Mouse (Mus musculus) hindbrain, postnatal 0 days (tissue): ENCODE data around the gene Kctd4. TPM values are rescaled to one million over a fixed set of nuclear protein-coding genes. Genes with fewer than 3 reads are reported as not detected.
A peak's percentile ranks its signal among the peaks of the same experiment; 100 is the strongest.
"Not testable (repeated sequence)": the region's sequence is repeated elsewhere in the genome, so short reads cannot be mapped to it uniquely, and the experiment has no call there.

Experiments used
- ATAC-seq: fragments of 200-750 bp; cut with Nextera tagmentation; 2 replicates; pipeline ENCODE4 v1.8.0; 2017; ENCODE audit warnings: mild to moderate bottlenecking, moderate TSS enrichment, moderate library complexity
- DNase-seq: peaks from one replicate; pipeline ENCODE4 v3.0.0-alpha.2; 2015; ENCODE audit warnings: low spot score
- H3K27ac ChIP-seq: fragments of 300-500 bp; sonication (generic); 2 replicates; pipeline ENCODE4 v1.5.1; 2014; ENCODE audit warnings: mild to moderate bottlenecking
- H3K27me3 ChIP-seq: fragments of 300-500 bp; sonication (generic); 2 replicates; pipeline ENCODE4 v1.6.1; 2014; ENCODE audit warnings: low read length, mixed read lengths; ENCODE audit not compliant: insufficient read depth
- H3K36me3 ChIP-seq: fragments of 300-500 bp; sonication (generic); 2 replicates; pipeline ENCODE4 v1.6.1; 2014; ENCODE audit warnings: low read length, mixed read lengths; ENCODE audit not compliant: insufficient read depth
- H3K4me1 ChIP-seq: fragments of 300-500 bp; sonication (generic); 2 replicates; pipeline ENCODE4 v1.6.1; 2014; ENCODE audit warnings: antibody characterized with exemption, low read length, mixed read lengths; ENCODE audit not compliant: insufficient read depth
- H3K4me2 ChIP-seq: fragments of 300-500 bp; sonication (generic); 2 replicates; pipeline ENCODE4 v1.6.1; 2014; ENCODE audit warnings: low read depth, mild to moderate bottlenecking, low read length, moderate library complexity, mixed read lengths
- H3K4me3 ChIP-seq: fragments of 300-500 bp; sonication (generic); 2 replicates; pipeline ENCODE4 v1.5.1; 2014; ENCODE audit warnings: low read length
- H3K9ac ChIP-seq: fragments of 300-500 bp; sonication (generic); replicated peaks from 2 replicates; pipeline ENCODE4 v1.6.1; 2014; ENCODE audit warnings: mild to moderate bottlenecking, low read length, moderate library complexity, mixed read lengths
- H3K9me3 ChIP-seq: fragments of 300-500 bp; sonication (generic); 2 replicates; pipeline ENCODE4 v1.6.1; 2016; ENCODE audit warnings: low read length, mixed read lengths
- CTCF ChIP-seq: IDR thresholded peaks from 2 replicates; pipeline ENCODE4 v1.5.1; 2016; ENCODE audit warnings: antibody characterized with exemption, control low read depth, low read depth
- WGBS: fragments of 180-500 bp; shearing (Covaris S2); extraction: QIAGEN DNeasy Blood & Tissue Kit; methylation state at CpG from one replicate; pipeline ENCODE4 v1.1.7; 2014; 5-methylcytosine and 5-hydroxymethylcytosine counted together
- polyA plus RNA-seq: library from polyadenylated mRNA; unstranded; fragments of >200 nt; fragmentation: Nextera tagmentation; extraction: Ambion mirVana; gene quantifications from 2 replicates; pipeline ENCODE4 v1.2.1, GENCODE M21; 2015
- total RNA-seq: library from RNA; depleted of rRNA; stranded (reverse); fragments of >200 nt; gene quantifications from 2 replicates; pipeline ENCODE4 v1.2.3, GENCODE M21; 2014; rRNA removed

The Kctd4 gene
- 3.8 and 5.0 TPM in 2 replicates for total RNA-seq
- polyA plus RNA-seq = 6.0 and 7.0 TPM in 2 replicates

- H3K4me1 ChIP-seq = no peaks in the 10 kb centered on the region
- H3K9me3 ChIP-seq = no peaks in the 10 kb centered on the region
- H3K36me3 ChIP-seq = no peaks in the 10 kb centered on the region
- no peak within 1 kb of the TSS for H3K9ac ChIP-seq
- no peaks in the 10 kb centered on the region for H3K27me3 ChIP-seq
- H3K4me2 ChIP-seq = no peak within 1 kb of the TSS
- TF ChIP-seq CTCF = no peak
- DNase-seq = no peak
- WGBS = 86% methylated on average over 7 of the region's 7 CpGs
- H3K27ac ChIP-seq = no peak within 1 kb of the TSS
- no peak for ATAC-seq
- no peak within 1 kb of the TSS for H3K4me3 ChIP-seq
Measured at GRCm38 (mm10) chr14:75954766-75955165, at the start of gene Kctd4. TSS of gene Kctd4 (plus strand) at chr14:75955009.

DNA sequence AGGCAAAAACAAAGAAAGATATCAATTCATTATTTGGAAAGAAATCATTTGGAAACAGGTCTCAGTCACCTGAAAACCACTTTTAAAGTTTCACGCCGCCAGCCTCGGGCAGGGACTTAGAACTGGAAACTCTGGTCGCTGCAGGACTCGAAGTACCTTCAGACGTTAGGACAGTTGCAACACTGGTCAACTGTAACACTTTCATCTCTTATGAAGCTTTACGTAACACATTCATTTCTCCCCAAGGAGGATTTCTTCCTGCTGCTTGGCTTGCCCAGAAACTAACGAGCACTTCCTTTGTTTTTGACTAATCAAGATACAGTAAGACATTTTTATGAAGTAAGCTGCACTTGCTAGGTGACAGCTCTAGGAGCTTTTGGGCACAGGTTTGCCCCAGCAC lies 47.9 kb upstream of the Kctd4 start:
- no peak for ATAC-seq
- WGBS = 89% methylated on average over 8 of the region's 8 CpGs
- Histone ChIP-seq H3K27ac (no peak overlapping the region), H3K27me3 (no peaks in the 10 kb centered on the region), H3K4me3 (no peak overlapping the region), H3K4me1 (no peaks in the 10 kb centered on the region), H3K36me3 (no peaks in the 10 kb centered on the region), H3K9ac (no peak overlapping the region), H3K4me2 (no peak overlapping the region), H3K9me3 (no peaks in the 10 kb centered on the region)
- no peak for TF ChIP-seq CTCF
- no peak for DNase-seq

DNA sequence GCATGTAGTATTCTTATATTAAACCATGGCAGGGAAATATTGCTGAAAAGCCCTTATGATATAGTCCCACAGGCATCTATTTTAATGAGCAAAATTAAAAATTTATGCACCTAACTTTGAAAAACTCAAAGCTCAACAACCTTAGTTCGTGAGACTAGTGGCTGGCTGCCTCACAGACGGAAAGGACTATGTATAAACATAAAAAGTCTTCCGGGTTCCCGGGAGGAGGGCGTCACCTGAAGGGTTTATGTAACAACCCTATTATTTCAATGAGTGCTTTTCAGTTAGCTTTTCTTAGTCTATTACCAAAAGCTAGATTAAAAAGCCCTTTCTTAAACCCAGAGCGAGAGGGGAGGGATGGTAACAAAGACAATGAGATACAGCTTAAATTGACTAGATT lies 42.8 kb upstream of the Kctd4 start:
- no peak for ATAC-seq
- Histone ChIP-seq H3K27me3 (no peaks in the 10 kb centered on the region), H3K27ac (no peak overlapping the region), H3K9ac (no peak overlapping the region), H3K4me2 (no peak overlapping the region), H3K4me3 (no peak overlapping the region), H3K4me1 (no peaks in the 10 kb centered on the region), H3K36me3 (no peaks in the 10 kb centered on the region), H3K9me3 (no peaks in the 10 kb centered on the region)
- TF ChIP-seq CTCF = no peak
- 79% methylated on average over 6 of the region's 6 CpGs for WGBS
- DNase-seq = no peak

DNA sequence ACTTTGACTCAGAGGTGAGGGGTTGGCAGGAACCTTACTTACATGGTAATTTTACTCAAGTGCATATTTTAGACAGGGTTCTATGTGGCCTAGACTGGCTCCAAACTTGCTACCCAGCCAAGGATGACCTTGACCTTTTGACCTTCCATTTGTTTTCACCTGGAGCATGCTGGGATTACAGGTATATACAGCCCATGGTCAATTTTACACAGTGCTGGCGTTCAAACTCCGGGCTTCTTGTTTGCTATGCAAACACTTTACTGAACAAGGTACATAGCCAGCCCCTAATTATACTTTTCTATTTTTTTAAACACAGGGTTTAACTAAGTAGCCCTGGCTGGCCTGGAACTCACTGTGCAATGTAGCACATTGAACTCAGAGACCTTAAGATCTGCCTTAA lies 42.1 kb upstream of the Kctd4 start:
- no peaks in the 10 kb centered on the region for H3K4me1 ChIP-seq
- no peak overlapping the region for H3K4me3 ChIP-seq
- no peak for ATAC-seq
- WGBS = 90% methylated on average over 2 of the region's 2 CpGs
- TF ChIP-seq CTCF = no peak
- no peak overlapping the region for H3K4me2 ChIP-seq
- no peaks in the 10 kb centered on the region for H3K9me3 ChIP-seq
- H3K36me3 ChIP-seq = no peaks in the 10 kb centered on the region
- H3K9ac ChIP-seq = no peak overlapping the region
- no peak for DNase-seq
- no peaks in the 10 kb centered on the region for H3K27me3 ChIP-seq
- no peak overlapping the region for H3K27ac ChIP-seq

GRCm38 (mm10) chr14:75923314-75924052 lies 31.3 kb upstream of the Kctd4 start:
- Histone ChIP-seq H3K4me3 (no peak overlapping the region), H3K9ac (no peak overlapping the region), H3K4me1 (no peaks in the 10 kb centered on the region), H3K9me3 (no peaks in the 10 kb centered on the region), H3K27me3 (no peaks in the 10 kb centered on the region), H3K4me2 (no peak overlapping the region), H3K27ac (no peak overlapping the region), H3K36me3 (no peaks in the 10 kb centered on the region)
- WGBS = 61% methylated on average over 1 of the region's 1 CpGs
- DNase-seq (peak; percentile 17), ATAC-seq (no peak)
- TF ChIP-seq CTCF = no peak

GRCm38 (mm10) chr14:75929713-75930112 lies 25.1 kb upstream of the Kctd4 start:
- H3K4me2 ChIP-seq, DNase-seq, ATAC-seq, H3K9ac ChIP-seq, H3K27me3 ChIP-seq, H3K4me1 ChIP-seq, H3K27ac ChIP-seq, H3K4me3 ChIP-seq, H3K36me3 ChIP-seq, H3K9me3 ChIP-seq: not testable (repeated sequence)
- 78% methylated on average over 8 of the region's 8 CpGs for WGBS

DNA sequence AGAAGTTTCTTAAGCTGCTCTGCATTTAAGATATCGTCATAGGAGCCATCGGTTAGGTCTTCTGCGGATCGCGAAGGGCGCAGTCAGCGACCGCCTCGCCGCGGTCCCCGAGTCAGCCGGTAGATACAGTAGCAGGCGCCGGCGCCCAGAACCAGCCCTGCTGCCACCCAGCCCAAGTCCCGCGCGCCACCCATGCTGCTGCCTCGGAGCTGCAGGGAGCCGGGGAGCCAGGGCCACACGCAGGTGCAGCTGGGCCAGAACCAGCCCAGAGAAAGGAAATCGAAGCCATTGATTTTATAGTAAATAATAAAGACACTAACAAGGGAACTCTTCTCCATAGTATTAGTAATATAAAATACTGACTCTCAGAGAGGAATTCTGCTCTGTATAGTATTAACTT lies 23.5 kb upstream of the Kctd4 start:
- Histone ChIP-seq H3K36me3 (no peaks in the 10 kb centered on the region), H3K27me3 (no peaks in the 10 kb centered on the region), H3K4me2 (no peak overlapping the region), H3K9ac (no peak overlapping the region), H3K4me1 (no peaks in the 10 kb centered on the region), H3K27ac (no peak overlapping the region), H3K4me3 (no peak overlapping the region), H3K9me3 (no peaks in the 10 kb centered on the region)
- DNase-seq = no peak
- ATAC-seq = no peak
- TF ChIP-seq CTCF = no peak
- 96% methylated on average over 23 of the region's 23 CpGs for WGBS
